Mouse (Mus musculus): ENCODE measurements around the gene Sympk. TPM values are rescaled to one million over a fixed set of nuclear protein-coding genes. Genes with fewer than 3 reads are reported as not detected.

Sympk gene
- 34.4 and 34.7 TPM in 2 replicates for polyA plus RNA-seq (2015; fragmentation: Nextera tagmentation; extraction: Ambion mirVana)

DNA sequence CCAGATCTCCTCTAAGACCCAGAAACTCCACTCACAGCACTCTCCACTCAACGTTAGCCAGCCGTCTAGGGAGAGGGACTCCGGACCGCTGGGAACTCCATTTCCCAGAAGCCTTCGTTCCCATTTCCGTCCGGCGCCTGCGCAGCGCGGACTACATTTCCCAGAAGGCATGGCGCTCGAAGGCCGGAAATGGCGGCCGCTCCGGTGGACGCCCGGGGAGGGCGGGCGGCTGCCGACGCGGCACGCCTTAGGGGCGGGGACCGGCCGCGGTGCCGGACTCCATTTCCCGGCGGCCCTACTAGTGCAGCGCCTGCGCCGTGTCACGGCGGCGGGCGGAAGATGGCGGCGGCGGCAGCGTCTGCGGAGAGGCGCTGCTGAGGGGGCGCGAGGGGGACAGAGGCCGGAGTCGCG lies at the start of gene Sympk:
TSS of gene Sympk (plus strand) at position 282 of the 411 bp plus-strand sequence.
- H3K36me3 ChIP-seq (ENCODE audit: control insufficient read depth, insufficient read depth), result no peaks in the 10 kb centered on the region
- peak within 1 kb of the TSS; percentile 89 for H3K9ac ChIP-seq (replicated peaks; ENCODE audit: low read depth, low read length)
- H3K4me3 ChIP-seq (replicated peaks; ENCODE audit: low read length), result peak within 1 kb of the TSS; percentile 79
- no peak within 1 kb of the TSS; the same call in 1 of the 2 replicates for H3K27ac ChIP-seq (ENCODE audit: low read length)
- no peaks in the 10 kb centered on the region for H3K9me3 ChIP-seq (ENCODE audit: control insufficient read depth, low read length)
- peaks cover 34% of the 10 kb centered on the region for H3K27me3 ChIP-seq (replicated peaks; ENCODE audit: control insufficient read depth, insufficient read depth, low read length)
- peaks cover 13% of the 10 kb centered on the region for H3K4me1 ChIP-seq (replicated peaks; ENCODE audit: control insufficient read depth, insufficient read depth, low read length)
- WGBS, result under 1% methylated on average over 46 of the region's 50 CpGs
- peak within 1 kb of the TSS; percentile 80 for H3K4me2 ChIP-seq (ENCODE audit: low read length)
- ATAC-seq, result peak; percentile 98

DNA sequence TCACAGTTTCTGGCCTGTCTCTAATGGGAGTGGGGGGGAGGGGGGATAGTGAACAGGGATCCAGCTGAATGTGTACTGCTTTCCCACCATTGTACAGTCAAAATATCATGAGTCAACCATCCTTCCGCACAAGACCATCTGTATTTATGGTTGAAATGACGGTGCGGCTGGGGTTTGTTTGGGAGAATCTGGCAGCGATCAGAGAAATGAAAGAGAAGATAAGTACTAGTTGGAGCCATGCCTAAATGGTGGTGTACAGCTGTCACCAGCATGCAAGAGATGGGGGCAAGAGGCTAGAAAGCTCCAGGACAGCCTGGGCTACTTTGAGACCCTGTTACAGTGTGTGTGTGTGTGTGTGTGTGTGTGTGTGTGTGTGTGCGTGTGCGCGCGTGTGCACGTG lies 45.8 kb upstream of the Sympk start:
- Histone ChIP-seq H3K36me3 (ENCODE audit: control insufficient read depth, insufficient read depth) (no peaks in the 10 kb centered on the region), H3K27ac (ENCODE audit: low read length) (no peak overlapping the region), H3K4me3 (replicated peaks; ENCODE audit: low read length) (no peak overlapping the region), H3K27me3 (replicated peaks; ENCODE audit: control insufficient read depth, insufficient read depth, low read length) (no peaks in the 10 kb centered on the region), H3K9me3 (ENCODE audit: control insufficient read depth, low read length) (no peaks in the 10 kb centered on the region), H3K4me1 (replicated peaks; ENCODE audit: control insufficient read depth, insufficient read depth, low read length) (peaks cover 6% of the 10 kb centered on the region; the same call in 1 of the 2 replicates), H3K9ac (replicated peaks; ENCODE audit: low read depth, low read length) (no peak overlapping the region), H3K4me2 (ENCODE audit: low read length) (no peak overlapping the region)
- peak; percentile 65 for ATAC-seq
- 71% methylated on average over 9 of the region's 9 CpGs for WGBS

DNA sequence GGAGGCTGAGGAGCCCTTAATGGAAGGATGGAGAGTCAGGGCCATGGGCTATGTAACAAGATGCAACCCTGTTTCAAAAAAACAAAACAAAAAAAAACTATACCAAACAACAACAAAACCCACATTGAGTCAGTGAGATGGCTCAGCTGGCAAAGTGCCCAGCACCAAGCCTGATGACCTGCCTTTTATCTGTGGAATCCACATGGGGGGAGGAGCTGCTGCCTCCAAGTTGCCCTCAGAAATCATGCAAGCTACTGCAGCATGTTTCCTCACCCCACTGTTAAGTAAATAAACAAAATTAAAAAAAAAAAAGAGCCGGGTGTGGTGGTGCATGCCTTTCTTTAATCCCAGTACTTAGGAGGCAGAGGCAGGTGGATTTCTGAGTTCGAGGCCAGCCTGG lies 37.7 kb upstream of the Sympk start:
- no peak overlapping the region for H3K27ac ChIP-seq (ENCODE audit: low read length)
- H3K27me3 ChIP-seq (replicated peaks; ENCODE audit: control insufficient read depth, insufficient read depth, low read length), result no peaks in the 10 kb centered on the region
- 89% methylated on average over 2 of the region's 2 CpGs for WGBS
- ATAC-seq, result no peak
- no peaks in the 10 kb centered on the region for H3K36me3 ChIP-seq (ENCODE audit: control insufficient read depth, insufficient read depth)
- H3K4me3 ChIP-seq (replicated peaks; ENCODE audit: low read length), result no peak overlapping the region
- no peak overlapping the region for H3K4me2 ChIP-seq (ENCODE audit: low read length)
- H3K4me1 ChIP-seq (replicated peaks; ENCODE audit: control insufficient read depth, insufficient read depth, low read length), result peaks cover 6% of the 10 kb centered on the region
- no peak overlapping the region for H3K9ac ChIP-seq (replicated peaks; ENCODE audit: low read depth, low read length)
- H3K9me3 ChIP-seq (ENCODE audit: control insufficient read depth, low read length), result no peaks in the 10 kb centered on the region

DNA sequence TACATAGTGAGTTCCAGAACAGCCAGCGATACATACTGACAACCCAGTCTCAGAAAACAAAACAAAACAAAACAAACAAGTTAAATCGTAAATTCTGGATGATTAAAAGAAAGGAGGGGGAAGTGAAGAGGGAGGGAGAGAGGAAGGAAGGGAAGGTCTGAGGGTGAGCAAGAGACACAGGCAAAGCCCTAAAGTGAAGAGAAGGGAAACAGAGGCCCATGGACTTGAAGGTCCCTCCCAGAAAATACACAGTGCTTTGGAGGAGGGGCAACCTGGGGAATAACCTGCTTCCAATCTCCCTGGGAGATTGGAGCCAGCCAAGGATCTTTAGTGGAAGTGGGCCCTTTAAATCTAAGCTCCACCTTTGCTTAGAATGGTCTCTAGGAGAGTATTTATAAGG lies 37.1 kb upstream of the Sympk start, which contains the start of gene Nanos2:
TSS of gene Nanos2 (plus strand) at position 301 of the 400 bp plus-strand sequence.
- H3K4me1 ChIP-seq (replicated peaks; ENCODE audit: control insufficient read depth, insufficient read depth, low read length), result peaks cover 12% of the 10 kb centered on the region
- no peak within 1 kb of the TSS for H3K9ac ChIP-seq (replicated peaks; ENCODE audit: low read depth, low read length)
- no peak for ATAC-seq
- no peak within 1 kb of the TSS for H3K27ac ChIP-seq (ENCODE audit: low read length)
- H3K36me3 ChIP-seq (ENCODE audit: control insufficient read depth, insufficient read depth), result no peaks in the 10 kb centered on the region
- no peak within 1 kb of the TSS for H3K4me3 ChIP-seq (replicated peaks; ENCODE audit: low read length)
- 60% methylated on average over 2 of the region's 2 CpGs for WGBS
- H3K9me3 ChIP-seq (ENCODE audit: control insufficient read depth, low read length), result no peaks in the 10 kb centered on the region
- H3K4me2 ChIP-seq (ENCODE audit: low read length), result no peak within 1 kb of the TSS
- no peaks in the 10 kb centered on the region for H3K27me3 ChIP-seq (replicated peaks; ENCODE audit: control insufficient read depth, insufficient read depth, low read length)

DNA sequence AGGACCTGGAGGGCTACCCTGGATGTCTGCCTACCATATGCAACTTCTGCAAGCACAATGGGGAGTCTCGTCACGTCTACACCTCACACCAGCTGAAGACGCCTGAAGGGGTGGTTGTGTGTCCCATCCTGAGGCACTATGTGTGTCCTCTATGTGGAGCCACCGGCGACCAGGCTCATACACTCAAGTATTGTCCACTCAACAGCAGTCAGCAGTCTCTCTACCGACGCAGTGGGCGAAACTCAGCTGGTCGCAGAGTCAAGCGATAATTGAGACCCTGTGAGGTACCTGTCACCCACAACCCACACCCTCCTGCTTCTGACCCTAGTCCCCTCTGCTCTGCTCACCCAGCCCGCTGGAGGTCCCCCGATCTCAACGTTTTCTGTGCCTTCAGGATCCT lies 36.4 kb upstream of the Sympk start:
- no peak overlapping the region for H3K27ac ChIP-seq (ENCODE audit: low read length)
- no peaks in the 10 kb centered on the region for H3K9me3 ChIP-seq (ENCODE audit: control insufficient read depth, low read length)
- no peak overlapping the region for H3K9ac ChIP-seq (replicated peaks; ENCODE audit: low read depth, low read length)
- no peak for ATAC-seq
- WGBS, result 68% methylated on average over 13 of the region's 13 CpGs
- H3K4me1 ChIP-seq (replicated peaks; ENCODE audit: control insufficient read depth, insufficient read depth, low read length), result peaks cover 19% of the 10 kb centered on the region
- H3K36me3 ChIP-seq (ENCODE audit: control insufficient read depth, insufficient read depth), result no peaks in the 10 kb centered on the region
- H3K4me2 ChIP-seq (ENCODE audit: low read length), result no peak overlapping the region
- H3K4me3 ChIP-seq (replicated peaks; ENCODE audit: low read length), result no peak overlapping the region
- H3K27me3 ChIP-seq (replicated peaks; ENCODE audit: control insufficient read depth, insufficient read depth, low read length), result 0 out of 2 replicates have a peak, but pooled peaks cover 2% of the 10 kb centered on the region

DNA sequence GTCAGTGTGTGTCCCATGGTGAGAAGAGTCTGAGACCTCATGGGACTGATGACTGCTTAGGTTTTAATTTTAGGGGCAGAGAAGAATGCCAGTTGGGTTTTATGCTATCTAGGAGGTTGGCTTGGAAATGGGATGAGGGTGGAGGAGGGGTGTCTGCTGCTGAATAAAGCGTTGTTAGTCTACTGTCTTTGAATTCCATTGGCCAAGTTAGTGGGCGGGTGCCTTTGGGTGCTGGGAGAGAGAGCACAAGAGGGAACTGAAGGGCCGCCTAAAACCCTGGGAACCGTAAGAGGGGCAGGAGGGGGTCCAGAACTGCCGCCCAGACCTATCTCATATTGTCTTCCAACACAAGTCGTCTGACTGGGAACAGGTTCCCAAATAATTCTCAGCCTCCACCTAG lies 35.4 kb upstream of the Sympk start:
- Histone ChIP-seq H3K4me1 (replicated peaks; ENCODE audit: control insufficient read depth, insufficient read depth, low read length) (peaks cover 26% of the 10 kb centered on the region), H3K4me3 (replicated peaks; ENCODE audit: low read length) (no peak overlapping the region), H3K9ac (replicated peaks; ENCODE audit: low read depth, low read length) (no peak overlapping the region), H3K9me3 (ENCODE audit: control insufficient read depth, low read length) (no peaks in the 10 kb centered on the region), H3K27me3 (replicated peaks; ENCODE audit: control insufficient read depth, insufficient read depth, low read length) (peaks cover 2% of the 10 kb centered on the region; the same call in 1 of the 2 replicates), H3K27ac (ENCODE audit: low read length) (no peak overlapping the region), H3K4me2 (ENCODE audit: low read length) (no peak overlapping the region), H3K36me3 (ENCODE audit: control insufficient read depth, insufficient read depth) (no peaks in the 10 kb centered on the region)
- 78% methylated on average over 6 of the region's 6 CpGs for WGBS
- no peak for ATAC-seq

DNA sequence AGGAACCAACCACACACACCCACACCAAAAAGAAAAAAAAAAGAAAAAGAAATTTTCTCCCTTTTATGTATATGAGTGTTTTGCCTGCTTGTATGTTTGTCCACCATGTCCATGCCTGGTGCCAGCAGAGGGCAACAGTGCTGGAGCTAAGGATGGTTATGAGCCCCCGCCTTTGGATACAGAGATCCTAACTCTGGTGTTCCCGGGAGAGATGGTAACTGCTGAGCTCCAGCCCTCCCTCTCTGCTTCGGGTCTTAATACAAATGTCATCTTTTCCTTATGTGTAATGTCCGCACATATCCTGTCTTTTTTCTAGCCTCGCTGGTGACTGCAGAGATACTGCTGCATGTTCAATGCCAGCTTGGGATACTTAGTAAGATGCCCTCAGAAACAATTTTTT lies 34.2 kb upstream of the Sympk start:
- no peaks in the 10 kb centered on the region for H3K9me3 ChIP-seq (ENCODE audit: control insufficient read depth, low read length)
- H3K36me3 ChIP-seq (ENCODE audit: control insufficient read depth, insufficient read depth), result no peaks in the 10 kb centered on the region
- peak; percentile 1; the same call in 1 of the 2 replicates for ATAC-seq
- peaks cover 2% of the 10 kb centered on the region; the same call in 1 of the 2 replicates for H3K27me3 ChIP-seq (replicated peaks; ENCODE audit: control insufficient read depth, insufficient read depth, low read length)
- peak overlapping the region; percentile 98 for H3K27ac ChIP-seq (ENCODE audit: low read length)
- WGBS, result 4% methylated on average over 5 of the region's 5 CpGs
- peak overlapping the region; percentile 52; the same call in 1 of the 2 replicates for H3K9ac ChIP-seq (replicated peaks; ENCODE audit: low read depth, low read length)
- peak overlapping the region; percentile 67 for H3K4me3 ChIP-seq (replicated peaks; ENCODE audit: low read length)
- H3K4me1 ChIP-seq (replicated peaks; ENCODE audit: control insufficient read depth, insufficient read depth, low read length), result peaks cover 32% of the 10 kb centered on the region
- peak overlapping the region; percentile 93 for H3K4me2 ChIP-seq (ENCODE audit: low read length)

DNA sequence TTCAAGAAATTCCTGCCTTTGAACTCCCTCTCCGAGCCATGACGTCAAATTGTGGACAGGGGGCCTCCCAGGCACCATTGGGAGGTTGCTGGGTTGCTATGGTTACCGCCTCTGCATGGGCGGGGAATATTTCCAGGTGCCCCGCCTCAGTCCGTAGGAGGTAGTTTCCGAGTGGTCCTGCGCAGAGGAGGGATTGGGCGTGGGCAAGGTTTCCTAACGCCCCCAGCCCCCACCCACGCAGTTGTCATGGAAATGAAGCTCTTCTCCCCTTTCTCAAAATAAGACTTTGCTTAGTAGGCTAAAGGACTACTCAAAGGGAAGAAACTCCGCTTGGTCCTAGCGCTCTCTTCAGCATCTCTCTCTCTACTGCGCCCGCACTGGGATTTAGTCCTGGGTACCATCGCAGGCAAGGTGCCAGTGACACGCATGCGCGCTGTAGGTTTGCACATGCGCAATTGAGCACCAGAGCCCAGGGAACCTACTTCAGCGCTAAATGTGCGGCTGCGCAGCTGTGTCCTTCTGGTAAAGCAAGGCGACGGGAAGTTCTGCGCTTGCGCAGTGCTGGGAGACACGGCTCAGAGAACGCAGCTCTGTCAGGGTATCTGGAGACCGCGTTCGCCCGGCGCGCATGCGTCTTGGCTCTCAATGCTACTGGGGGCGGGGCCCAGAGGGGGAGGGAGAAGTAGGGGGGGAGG lies 33.4 kb upstream of the Sympk start, which contains the start of gene Mypop:
TSS of gene Mypop (plus strand) at position 645 of the 695 bp plus-strand sequence.
- peak within 1 kb of the TSS; percentile 70 for H3K9ac ChIP-seq (replicated peaks; ENCODE audit: low read depth, low read length)
- peak; percentile 94 for ATAC-seq
- H3K9me3 ChIP-seq (ENCODE audit: control insufficient read depth, low read length), result no peaks in the 10 kb centered on the region
- H3K27me3 ChIP-seq (replicated peaks; ENCODE audit: control insufficient read depth, insufficient read depth, low read length), result peaks cover 2% of the 10 kb centered on the region; the same call in 1 of the 2 replicates
- H3K36me3 ChIP-seq (ENCODE audit: control insufficient read depth, insufficient read depth), result no peaks in the 10 kb centered on the region
- under 1% methylated on average over 36 of the region's 37 CpGs for WGBS
- H3K4me2 ChIP-seq (ENCODE audit: low read length), result peak within 1 kb of the TSS; percentile 93
- H3K27ac ChIP-seq (ENCODE audit: low read length), result peak within 1 kb of the TSS; percentile 98
- H3K4me1 ChIP-seq (replicated peaks; ENCODE audit: control insufficient read depth, insufficient read depth, low read length), result peaks cover 35% of the 10 kb centered on the region
- H3K4me3 ChIP-seq (replicated peaks; ENCODE audit: low read length), result peak within 1 kb of the TSS; percentile 67

DNA sequence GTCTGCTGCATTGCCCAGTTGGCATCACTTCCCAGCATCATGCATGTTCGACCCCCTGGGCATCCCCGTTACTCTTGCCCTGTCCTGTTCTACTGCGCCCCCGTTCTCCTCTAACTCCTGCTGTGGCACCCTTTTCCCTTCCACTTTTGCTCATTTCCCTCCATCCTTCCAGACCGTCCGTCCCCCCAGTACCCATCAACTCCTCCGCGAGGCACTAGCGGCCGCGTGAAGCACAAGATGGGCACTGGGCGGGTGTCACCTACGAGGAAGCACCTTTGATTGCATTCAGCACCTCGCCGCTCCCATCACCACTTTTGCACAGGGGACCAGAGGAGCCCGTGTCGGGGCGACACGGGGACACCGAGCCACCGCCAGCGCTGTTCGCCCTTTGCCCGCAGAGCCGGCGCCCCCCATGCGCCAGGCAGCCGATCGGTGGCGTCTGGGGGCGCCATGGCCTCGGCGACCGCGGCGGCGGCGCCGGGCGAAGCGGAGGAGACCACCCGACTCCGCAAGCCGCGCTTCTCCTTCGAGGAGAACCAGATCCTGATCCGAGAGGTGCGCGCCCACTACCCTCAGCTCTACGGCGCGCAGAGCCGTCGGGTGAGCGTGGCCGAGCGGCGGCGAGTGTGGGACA lies 32.4 kb upstream of the Sympk start:
- Histone ChIP-seq H3K4me3 (replicated peaks; ENCODE audit: low read length) (peak overlapping the region; percentile 67), H3K4me1 (replicated peaks; ENCODE audit: control insufficient read depth, insufficient read depth, low read length) (peaks cover 35% of the 10 kb centered on the region), H3K36me3 (ENCODE audit: control insufficient read depth, insufficient read depth) (no peaks in the 10 kb centered on the region), H3K4me2 (ENCODE audit: low read length) (peak overlapping the region; percentile 93), H3K9me3 (ENCODE audit: control insufficient read depth, low read length) (no peaks in the 10 kb centered on the region), H3K27ac (ENCODE audit: low read length) (no peak overlapping the region), H3K9ac (replicated peaks; ENCODE audit: low read depth, low read length) (peak overlapping the region; percentile 70), H3K27me3 (replicated peaks; ENCODE audit: control insufficient read depth, insufficient read depth, low read length) (peaks cover 2% of the 10 kb centered on the region; the same call in 1 of the 2 replicates)
- no peak; the same call in 1 of the 2 replicates for ATAC-seq
- under 1% methylated on average over 58 of the region's 59 CpGs for WGBS
